25 mouse cellular contexts compared by ENCODE assay signal in the genomic region with DNA sequence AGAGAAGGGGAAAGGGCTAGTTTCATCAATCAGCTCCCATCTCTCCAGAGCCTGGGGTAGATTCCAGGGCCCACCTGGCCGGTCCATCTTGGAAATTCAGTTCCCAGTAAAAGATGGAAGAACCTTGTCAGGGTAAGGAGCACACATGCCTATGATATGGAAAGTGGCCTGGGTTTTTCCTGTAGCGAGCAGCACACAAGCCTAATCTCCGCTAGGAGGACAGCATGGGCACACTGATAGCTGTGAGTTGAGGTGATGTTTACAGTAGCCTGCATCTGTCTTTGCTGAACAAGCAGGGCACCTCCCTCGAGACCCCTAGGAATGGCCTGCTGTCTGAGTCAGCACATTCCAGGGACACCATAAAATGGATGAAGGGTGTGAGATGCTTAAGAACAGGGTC.
"Had no signal": no experiment of that assay in that cellular context is flagged by ENCODE, and none has a peak within 500 bp of the region (broad histone marks: within the 10 kb centered on the region; RNA-seq: fewer than 3 reads in every experiment).

No protein-coding gene starts in this region.

- DNase-seq: liver, postnatal 0 days; lung, adult 2 months; lung, postnatal 14 days; lung, postnatal 36 days; midbrain, embryonic 14.5 days; retina, postnatal 1 day; right cerebral cortex, adult 18-20 months; right cerebral cortex, postnatal 25 days; right cerebral cortex, postnatal 4 days; spleen, adult 18-20 months; thymus, adult 2 months; thymus, postnatal 25 days; thymus, postnatal 4 days had no signal

- ATAC-seq: liver, postnatal 0 days; lung, postnatal 0 days; midbrain, embryonic 16.5 days had no signal

- H3K9me3 ChIP-seq: lung, embryonic 15.5 days; megakaryocyte, embryonic 14.5 days; midbrain, embryonic 10.5 days; midbrain, embryonic 12.5 days; neural tube, embryonic 13.5 days; neural tube, embryonic 15.5 days; stomach, embryonic 15.5 days had no signal

- H3K27ac ChIP-seq: lung, embryonic 15.5 days; macrophage; midbrain, embryonic 10.5 days; midbrain, embryonic 12.5 days; neural tube, embryonic 13.5 days; neural tube, embryonic 15.5 days; stomach, embryonic 15.5 days; stomach, postnatal 0 days had no signal

- H3K4me1 ChIP-seq: lung, embryonic 15.5 days; midbrain, embryonic 10.5 days; midbrain, embryonic 12.5 days; neural tube, embryonic 13.5 days; neural tube, embryonic 15.5 days; stomach, embryonic 15.5 days had no signal

- H3K4me2 ChIP-seq: lung, embryonic 15.5 days; midbrain, embryonic 12.5 days; neural tube, embryonic 13.5 days; neural tube, embryonic 15.5 days; stomach, embryonic 15.5 days had no signal

- H3K9ac ChIP-seq: liver, postnatal 0 days; lung, embryonic 15.5 days; midbrain, embryonic 12.5 days; neural tube, embryonic 13.5 days; neural tube, embryonic 15.5 days; stomach, embryonic 15.5 days had no signal

- H3K4me3 ChIP-seq: lung, embryonic 15.5 days; megakaryocyte, embryonic 14.5 days; midbrain, embryonic 10.5 days; midbrain, embryonic 12.5 days; myocyte; neural tube, embryonic 13.5 days; neural tube, embryonic 15.5 days; stomach, embryonic 15.5 days had no signal

- H3K27me3 ChIP-seq: lung, embryonic 15.5 days; megakaryocyte, embryonic 14.5 days; midbrain, embryonic 12.5 days; neural tube, embryonic 13.5 days; neural tube, embryonic 15.5 days; stomach, embryonic 15.5 days had no signal
